In genomic region chr5:53661508-53661907, GRCm38 (mm10) we compare ENCODE assay signal across 23 mouse cellular contexts. TPM values are rescaled to one million over a fixed set of nuclear protein-coding genes. Genes with fewer than 3 reads are reported as not detected.
A peak's percentile ranks its signal among the peaks of the same experiment; 100 is the strongest.
DNase-seq lines count a peak whose midpoint lies in the region; ATAC-seq lines count a peak whose summit lies in the region.
"Had no signal": no experiment of that assay in that cellular context is flagged by ENCODE, and none has a peak within 500 bp of the region (broad histone marks: within the 10 kb centered on the region; RNA-seq: fewer than 3 reads in every experiment).

No protein-coding gene starts in this region.

- 0 out of 2 replicates have a peak, but pooled peaks have one; percentile 19 for ATAC-seq in common myeloid progenitor, adult 5-6 weeks (replicated peaks; ENCODE audit: low read depth, poor library complexity, severe bottlenecking)
- peak; percentile 64 for ATAC-seq in megakaryocyte progenitor cell, adult 5-6 weeks (replicated peaks; ENCODE audit: poor library complexity)
- ATAC-seq: CD4-positive, CD25-positive, alpha-beta regulatory T cell, adult 4 months; forebrain, embryonic 15.5 days; hindbrain, postnatal 0 days; inflammation-experienced regulatory T-cells, adult 6 months had no signal

- peak; percentile 37 for DNase-seq in heart, adult 11 months
- DNase-seq in heart, adult 9 months (ENCODE audit: low spot score in 2 of 2): no peak
- peak; percentile 65 for DNase-seq in 416B (ENCODE audit: low read depth)
- no peak for DNase-seq in cerebellum, adult 18-20 months
- no peak for DNase-seq in lung, postnatal 36 days
- DNase-seq: adrenal gland, adult 2 months; adrenal gland, postnatal 14 days; cerebellum, adult 11-12 months; cerebellum, adult 9-10 months; cerebellum, postnatal 14 days; gastrocnemius, postnatal 10 days; gastrocnemius, postnatal 36 days; heart, adult 18-20 months; heart, postnatal 14 days; heart, postnatal 4 days had no signal

RNA-seq across cellular contexts. Expression of gene Cckar, which starts 46.0 kb away (rescaled TPM):
- not detected in 2 replicates for total RNA-seq in common myeloid progenitor, adult 5-6 weeks (2017)
- not detected in 2 replicates for total RNA-seq in megakaryocyte progenitor cell, adult 5-6 weeks (2015)
- total RNA-seq in megakaryocyte progenitor cell, adult 5-6 weeks (2017): not detected in 2 replicates
- total RNA-seq: gastrocnemius, adult 18-20 months; gastrocnemius, postnatal 10 days; gastrocnemius, postnatal 36 days; heart, adult 18-20 months; MEL had no signal

Comparison
In these comparisons a context has a peak if more than half of its experiments do, and no peak if none do; other contexts are left out.
1. DNase-seq: peak in heart, adult 11 months (single experiment) and 416B (single experiment); none in heart, adult 9 months (0 of 2), cerebellum, adult 18-20 months (0 of 2) and lung, postnatal 36 days (single experiment).